Mouse (Mus musculus) MEL (cell line): ENCODE data around the gene Rbm18. TPM values are rescaled to one million over a fixed set of nuclear protein-coding genes. Genes with fewer than 3 reads are reported as not detected.
A peak's percentile ranks its signal among the peaks of the same experiment; 100 is the strongest.

Source experiments
- DNase-seq: peaks from one replicate; pipeline ENCODE4 v3.0.0; 2011; ENCODE audit warnings: low read depth, low spot score
- H3K27ac ChIP-seq: 2 replicates; pipeline ENCODE4 v1.5.1; 2012; ENCODE audit warnings: low read depth, mild to moderate bottlenecking, control low read depth, low read length, moderate library complexity; ENCODE audit not compliant: control insufficient read depth
- H3K27me3 ChIP-seq, 2 experiments: fragments of 150-350 bp in 1 of 2; sonication (generic) in 1 of 2; 2 replicates each; pipeline ENCODE4 v1.6.1; 2012; ENCODE audit warnings: low read length in 2 of 2, mild to moderate bottlenecking in 2 of 2, improper control_type of control experiment in 1 of 2, moderate library complexity in 1 of 2; ENCODE audit not compliant: insufficient read depth in 2 of 2, control insufficient read depth in 1 of 2
- H3K36me3 ChIP-seq, 2 experiments: 2 replicates each; pipeline ENCODE4 v1.6.1; 2012 to 2014; ENCODE audit warnings: low read length in 2 of 2, improper control_type of control experiment in 1 of 2, inconsistent platforms in 1 of 2, mild to moderate bottlenecking in 1 of 2; ENCODE audit not compliant: insufficient read depth in 2 of 2, control insufficient read depth in 1 of 2
- H3K4me1 ChIP-seq, 2 experiments: fragments of 150-350 bp in 1 of 2; sonication (generic) in 1 of 2; 2 replicates each; pipeline ENCODE4 v1.6.1; 2012; ENCODE audit warnings: low read length in 2 of 2, improper control_type of control experiment in 1 of 2, mild to moderate bottlenecking in 1 of 2; ENCODE audit not compliant: insufficient read depth in 2 of 2, control insufficient read depth in 1 of 2
- H3K4me3 ChIP-seq, 2 experiments: fragments of 150-350 bp in 1 of 2; sonication (generic) in 1 of 2; 2 replicates each; pipeline ENCODE4 v1.5.1; 2012; ENCODE audit warnings: low read depth in 2 of 2, low read length in 2 of 2, mild to moderate bottlenecking in 2 of 2, moderate library complexity in 2 of 2, control low read depth in 1 of 2, improper control_type of control experiment in 1 of 2; ENCODE audit not compliant: control insufficient read depth in 1 of 2, insufficient read depth in 1 of 2
- H3K79me2 ChIP-seq: 2 replicates; pipeline ENCODE4 v1.6.1; 2012; ENCODE audit warnings: mild to moderate bottlenecking, low read length, moderate library complexity; ENCODE audit not compliant: control insufficient read depth, poor library complexity, insufficient read depth
- H3K9ac ChIP-seq: 2 replicates; pipeline ENCODE4 v1.6.1; 2012; ENCODE audit warnings: low read depth, mild to moderate bottlenecking, control low read depth, low read length, moderate library complexity; ENCODE audit not compliant: control insufficient read depth, poor library complexity, severe bottlenecking
- H3K9me3 ChIP-seq: fragments of 150-350 bp; sonication (generic); replicated peaks from 2 replicates; pipeline ENCODE4 v1.6.1; 2012; ENCODE audit warnings: mild to moderate bottlenecking, low read length, improper control_type of control experiment, moderate library complexity; ENCODE audit not compliant: insufficient read depth
- CHD1 ChIP-seq: IDR thresholded peaks from 2 replicates; pipeline ENCODE4 v1.6.1; 2012; ENCODE audit warnings: low read depth, mild to moderate bottlenecking, inconsistent platforms, low read length, improper control_type of control experiment
- CHD2 ChIP-seq: IDR thresholded peaks from 2 replicates; pipeline ENCODE4 v1.6.1; 2011; ENCODE audit warnings: low read length, improper control_type of control experiment
- CTCF ChIP-seq, 3 experiments: IDR thresholded peaks in 2 of 3; conservative IDR thresholded peaks in 1 of 3; 2 replicates each; pipeline ENCODE4 v1.5.1; 2011 to 2012; ENCODE audit warnings: low read length in 3 of 3, low read depth in 2 of 3, mild to moderate bottlenecking in 2 of 3, improper control_type of control experiment in 1 of 3, inconsistent platforms in 1 of 3, mixed read lengths in 1 of 3, moderate library complexity in 1 of 3; ENCODE audit not compliant: control insufficient read depth in 1 of 3, insufficient read depth in 1 of 3, poor library complexity in 1 of 3, severe bottlenecking in 1 of 3
- E2F4 ChIP-seq: IDR thresholded peaks from 2 replicates; pipeline ENCODE4 v1.6.1; 2011; ENCODE audit warnings: low read depth, low read length, improper control_type of control experiment, borderline replicate concordance
- ELF1 ChIP-seq: IDR thresholded peaks from 2 replicates; pipeline ENCODE4 v1.6.1; 2014; ENCODE audit warnings: low read depth, mild to moderate bottlenecking, inconsistent platforms, low read length, improper control_type of control experiment, moderate library complexity
- EP300 ChIP-seq, 2 experiments: IDR thresholded peaks; 2 replicates each; pipeline ENCODE4 v1.6.1; 2011; ENCODE audit warnings: improper control_type of control experiment in 2 of 2, low read length in 2 of 2, low read depth in 1 of 2, mild to moderate bottlenecking in 1 of 2
- ETS1 ChIP-seq: IDR thresholded peaks from 2 replicates; pipeline ENCODE4 v1.6.1; 2012; ENCODE audit warnings: low read depth, mild to moderate bottlenecking, inconsistent platforms, low read length, improper control_type of control experiment, moderate library complexity
- GATA1 ChIP-seq: IDR thresholded peaks from 2 replicates; pipeline ENCODE4 v1.6.1; 2011; ENCODE audit warnings: low read depth, low read length, improper control_type of control experiment
- HCFC1 ChIP-seq: IDR thresholded peaks from 2 replicates; pipeline ENCODE4 v1.6.1; 2012; ENCODE audit warnings: low read depth, mild to moderate bottlenecking, inconsistent platforms, low read length, improper control_type of control experiment, moderate library complexity
- JUND ChIP-seq: IDR thresholded peaks from 2 replicates; pipeline ENCODE4 v1.6.1; 2011; ENCODE audit warnings: low read depth, mild to moderate bottlenecking, improper control_type of control experiment, low read length
- KAT2A ChIP-seq: conservative IDR thresholded peaks from 2 replicates; pipeline ENCODE4 v1.6.1; 2012; ENCODE audit warnings: low read depth, low read length, improper control_type of control experiment, inconsistent platforms
- MAFK ChIP-seq: IDR thresholded peaks from 2 replicates; pipeline ENCODE4 v1.6.1; 2011; ENCODE audit warnings: low read depth, mild to moderate bottlenecking, low read length, improper control_type of control experiment, borderline replicate concordance
- MAZ ChIP-seq: IDR thresholded peaks from 2 replicates; pipeline ENCODE4 v1.6.1; 2012; ENCODE audit warnings: low read depth, mild to moderate bottlenecking, inconsistent platforms, low read length, improper control_type of control experiment
- MEF2A ChIP-seq: IDR thresholded peaks from 2 replicates; pipeline ENCODE4 v1.6.1; 2014; ENCODE audit warnings: low read depth, mild to moderate bottlenecking, inconsistent platforms, low read length, improper control_type of control experiment; ENCODE audit not compliant: poor library complexity, insufficient replicate concordance, severe bottlenecking; ENCODE audit errors: extremely low read depth
- MXI1 ChIP-seq: IDR thresholded peaks from 2 replicates; pipeline ENCODE4 v1.6.1; 2011; ENCODE audit warnings: mild to moderate bottlenecking, low read depth, low read length, improper control_type of control experiment
- MYC ChIP-seq: IDR thresholded peaks from 2 replicates; pipeline ENCODE4 v1.6.1; 2011; ENCODE audit warnings: low read depth, mild to moderate bottlenecking, low read length, improper control_type of control experiment, moderate library complexity
- NELFE ChIP-seq: IDR thresholded peaks from 2 replicates; pipeline ENCODE4 v1.6.1; 2011; ENCODE audit warnings: low read depth, low read length, improper control_type of control experiment
- NRF1 ChIP-seq: IDR thresholded peaks from 2 replicates; pipeline ENCODE4 v1.6.1; 2014; ENCODE audit warnings: low read depth, mild to moderate bottlenecking, inconsistent platforms, low read length, improper control_type of control experiment, moderate library complexity; ENCODE audit not compliant: poor library complexity, insufficient read depth, severe bottlenecking
- POLR2A ChIP-seq, 2 experiments: IDR thresholded peaks; 2 replicates each; pipeline ENCODE4 v1.6.1; 2011 to 2012; ENCODE audit warnings: low read length in 2 of 2, mild to moderate bottlenecking in 2 of 2, control low read depth in 1 of 2, improper control_type of control experiment in 1 of 2, low read depth in 1 of 2, moderate library complexity in 1 of 2; ENCODE audit not compliant: control insufficient read depth in 1 of 2, insufficient read depth in 1 of 2, poor library complexity in 1 of 2
- POLR2AphosphoS2 ChIP-seq: IDR thresholded peaks from 2 replicates; pipeline ENCODE4 v1.6.1; 2011; ENCODE audit warnings: low read length, improper control_type of control experiment
- POLR2AphosphoS5 ChIP-seq: IDR thresholded peaks from 2 replicates; pipeline ENCODE4 v1.6.1; 2012; ENCODE audit warnings: low read depth, borderline replicate concordance, mild to moderate bottlenecking, inconsistent platforms, low read length, moderate library complexity, mixed read lengths
- RAD21 ChIP-seq: IDR thresholded peaks from 2 replicates; pipeline ENCODE4 v1.6.1; 2011; ENCODE audit warnings: mild to moderate bottlenecking, low read depth, low read length, improper control_type of control experiment
- RCOR1 ChIP-seq: IDR thresholded peaks from 2 replicates; pipeline ENCODE4 v1.6.1; 2012; ENCODE audit warnings: low read depth, mild to moderate bottlenecking, inconsistent platforms, low read length, improper control_type of control experiment
- SIN3A ChIP-seq: IDR thresholded peaks from 2 replicates; pipeline ENCODE4 v1.6.1; 2012; ENCODE audit warnings: low read length, improper control_type of control experiment, inconsistent platforms
- SMC3 ChIP-seq: IDR thresholded peaks from 2 replicates; pipeline ENCODE4 v1.6.1; 2011; ENCODE audit warnings: low read depth, low read length, improper control_type of control experiment
- TAL1 ChIP-seq: IDR thresholded peaks from 2 replicates; pipeline ENCODE4 v1.6.1; 2012; ENCODE audit warnings: mild to moderate bottlenecking, inconsistent platforms, low read length, moderate library complexity, mixed read lengths
- TBP ChIP-seq: IDR thresholded peaks from 2 replicates; pipeline ENCODE4 v1.8.0; 2011; ENCODE audit warnings: low read depth, low read length, improper control_type of control experiment
- TCF12 ChIP-seq: IDR thresholded peaks from 2 replicates; pipeline ENCODE4 v1.6.1; 2014; ENCODE audit warnings: low read depth, mild to moderate bottlenecking, inconsistent platforms, low read length, improper control_type of control experiment, moderate library complexity
- UBTF ChIP-seq: IDR thresholded peaks from 2 replicates; pipeline ENCODE4 v1.6.1; 2012; ENCODE audit warnings: low read depth, mild to moderate bottlenecking, inconsistent platforms, low read length, improper control_type of control experiment, moderate library complexity, borderline replicate concordance; ENCODE audit not compliant: insufficient read depth
- USF1 ChIP-seq: IDR thresholded peaks from 2 replicates; pipeline ENCODE4 v1.6.1; 2014; ENCODE audit warnings: low read depth, mild to moderate bottlenecking, inconsistent platforms, low read length, improper control_type of control experiment, moderate library complexity
- USF2 ChIP-seq, 2 experiments: IDR thresholded peaks; 2 replicates each; pipeline ENCODE4 v1.6.1; 2011 to 2012; ENCODE audit warnings: improper control_type of control experiment in 2 of 2, low read length in 2 of 2, borderline replicate concordance in 1 of 2, inconsistent platforms in 1 of 2, low read depth in 1 of 2, mild to moderate bottlenecking in 1 of 2; ENCODE audit not compliant: insufficient read depth in 1 of 2
- ZC3H11A ChIP-seq: IDR thresholded peaks from 2 replicates; pipeline ENCODE4 v1.6.1; 2012; ENCODE audit warnings: low read depth, mild to moderate bottlenecking, inconsistent platforms, low read length, improper control_type of control experiment
- ZKSCAN1 ChIP-seq: IDR thresholded peaks from 2 replicates; pipeline ENCODE4 v1.6.1; 2012; ENCODE audit warnings: low read depth, mild to moderate bottlenecking, inconsistent platforms, low read length, improper control_type of control experiment, moderate library complexity
- ZMIZ1 ChIP-seq: IDR thresholded peaks from 2 replicates; pipeline ENCODE4 v1.6.1; 2012; ENCODE audit warnings: low read depth, mild to moderate bottlenecking, inconsistent platforms, low read length, improper control_type of control experiment, moderate library complexity
- ZNF384 ChIP-seq: IDR thresholded peaks from 2 replicates; pipeline ENCODE4 v1.6.1; 2012; ENCODE audit warnings: low read depth, mild to moderate bottlenecking, inconsistent platforms, low read length, improper control_type of control experiment
- polyA plus RNA-seq, 2 experiments: library from polyadenylated mRNA; stranded (reverse) in 1 of 2; unstranded in 1 of 2; fragments of >175 nt in 1 of 2; fragments of >200 nt in 1 of 2; gene quantifications; 2 replicates each; pipeline versions ENCODE4 v1.2.1 to v1.2.4; 2012; ENCODE audit warnings: low replicate concordance in 2 of 2, low read depth in 1 of 2; ENCODE audit not compliant: insufficient read length in 2 of 2, insufficient read depth in 1 of 2, missing spikeins in 1 of 2
- total RNA-seq: library from RNA; depleted of rRNA; stranded (reverse); fragments of 300-350 nt; gene quantifications from 2 replicates; pipeline ENCODE4 v1.2.3, GENCODE M21; 2012

Gene Rbm18
- total and polyA plus RNA-seq, 3 experiments, result 16.7 to 20.1 TPM; not detected in 1

GRCm38 (mm10) chr2:36090853-36091741 lies 45.5 kb downstream of the Rbm18 start:
- peak overlapping the region; percentile 49 for H3K9ac ChIP-seq
- DNase-seq, result peak; percentile 96
- TF ChIP-seq SIN3A (peak; percentile 63; the same call in 1 of the 2 replicates), NELFE (peak; percentile 64), E2F4 (no peak), ELF1 (no peak), CHD1 (no peak), MXI1 (peak; percentile 67), CTCF (IDR thresholded peaks at IDR 0.05 in 2 of 3, conservative IDR thresholded peaks at IDR 0.05 in 1 of 3; ENCODE audit: control insufficient read depth in 1 of 3, insufficient read depth in 1 of 3, low read depth in 2 of 3, low read length in 3 of 3, poor library complexity in 1 of 3, severe bottlenecking in 1 of 3) (no peak), HCFC1 (peak; percentile 55; the same call in 1 of the 2 replicates), ZKSCAN1 (no peak), KAT2A (no peak), EP300 (IDR thresholded peaks at IDR 0.05; ENCODE audit: low read depth in 1 of 2, low read length in 2 of 2) (no peak), CHD2 (no peak), ZC3H11A (no peak), TAL1 (no peak), MYC (peak; percentile 53; the same call in 1 of the 2 replicates), ZMIZ1 (0 out of 2 replicates have a peak, but pooled peaks have one; percentile 63), ZNF384 (no peak), TBP (0 out of 2 replicates have a peak, but pooled peaks have one; percentile 32), USF2 (IDR thresholded peaks at IDR 0.05; ENCODE audit: borderline replicate concordance in 1 of 2, insufficient read depth in 1 of 2, low read depth in 1 of 2, low read length in 2 of 2) (no peak), ETS1 (no peak), JUND (no peak), MEF2A (no peak), POLR2AphosphoS5 (no peak), GATA1 (no peak), RAD21 (no peak), RCOR1 (no peak), UBTF (no peak), MAFK (no peak), POLR2AphosphoS2 (0 out of 2 replicates have a peak, but pooled peaks have one; percentile 28), TCF12 (peak; percentile 13; the same call in 1 of the 2 replicates), USF1 (no peak), SMC3 (no peak), NRF1 (peak; percentile 74), POLR2A (IDR thresholded peaks at IDR 0.05; ENCODE audit: control insufficient read depth in 1 of 2, insufficient read depth in 1 of 2, low read depth in 1 of 2, low read length in 2 of 2, poor library complexity in 1 of 2) (peak; percentile 45 to 80; a peak in 3 of 4 replicates), MAZ (no peak)

More at GRCm38 (mm10) chr2:36090853-36091741, 45.5 kb downstream of the Rbm18 start:
- Histone ChIP-seq H3K9me3 (no peaks in the 10 kb centered on the region), H3K79me2 (no peaks in the 10 kb centered on the region), H3K4me3 (peak overlapping the region; percentile 61 to 78), H3K27me3 (peaks cover 0 to under 1% of the 10 kb centered on the region in 2 experiments; a peak in 1 of 4 replicates), H3K36me3 (peaks cover 0 to 12% of the 10 kb centered on the region in 2 experiments; a peak in 2 of 4 replicates), H3K4me1 (peaks cover 12 to 25% of the 10 kb centered on the region in 2 experiments), H3K27ac (no peak overlapping the region)
